Mouse (Mus musculus) myocyte (in vitro differentiated cells): ENCODE measurements around the gene Dtx3l. TPM values are rescaled to one million over a fixed set of nuclear protein-coding genes. Genes with fewer than 3 reads are reported as not detected.

ENCODE experiments used
- H3K27me3 ChIP-seq: one replicate; pipeline ENCODE4 v1.6.1; 2011; ENCODE audit not compliant: control insufficient read depth, insufficient read depth, insufficient read length
- H3K36me3 ChIP-seq: one replicate; pipeline ENCODE4 v1.6.1; 2011; ENCODE audit not compliant: control insufficient read depth, insufficient read depth
- H3K4me2 ChIP-seq: one replicate; pipeline ENCODE4 v1.6.1; 2011; ENCODE audit warnings: low read depth, control low read depth
- H3K4me3 ChIP-seq: one replicate; pipeline ENCODE4 v1.5.1; 2011; ENCODE audit warnings: mild to moderate bottlenecking, control low read depth, moderate library complexity
- H3K79me2 ChIP-seq: one replicate; pipeline ENCODE4 v1.6.1; 2011; ENCODE audit not compliant: control insufficient read depth, insufficient read depth
- H3ac ChIP-seq: one replicate; pipeline ENCODE4 v1.6.1; 2011; ENCODE audit not compliant: control insufficient read depth, insufficient read length
- CEBPB ChIP-seq: IDR thresholded peaks from 2 replicates; pipeline ENCODE4 v1.6.1; 2011; ENCODE audit warnings: mild to moderate bottlenecking, moderate library complexity; ENCODE audit not compliant: poor library complexity, insufficient read depth, severe bottlenecking
- E2F4 ChIP-seq: IDR thresholded peaks from one replicate; pipeline ENCODE4 v1.6.1; 2011; ENCODE audit warnings: mild to moderate bottlenecking, control low read depth, moderate library complexity; ENCODE audit not compliant: insufficient read depth
- MAX ChIP-seq: IDR thresholded peaks from one replicate; pipeline ENCODE4 v1.6.1; 2011; ENCODE audit warnings: low read depth, mild to moderate bottlenecking, control low read depth
- MYOD1 ChIP-seq, 3 experiments: IDR thresholded peaks; one replicate each; pipeline ENCODE4 v1.6.1; 2011; ENCODE audit warnings: control low read depth in 2 of 3, low read depth in 2 of 3, mild to moderate bottlenecking in 2 of 3, moderate library complexity in 1 of 3; ENCODE audit not compliant: insufficient read length in 2 of 3, control insufficient read depth in 1 of 3
- MYOG ChIP-seq, 3 experiments: IDR thresholded peaks; one replicate each; pipeline ENCODE4 v1.6.1; 2011; ENCODE audit warnings: control low read depth in 2 of 3, low read depth in 2 of 3, mild to moderate bottlenecking in 2 of 3; ENCODE audit not compliant: insufficient read length in 2 of 3, control insufficient read depth in 1 of 3, insufficient read depth in 1 of 3
- POLR2A ChIP-seq: IDR thresholded peaks from one replicate; pipeline ENCODE4 v1.6.1; 2011; ENCODE audit warnings: low read depth, mild to moderate bottlenecking, control low read depth, moderate library complexity; ENCODE audit not compliant: insufficient read length
- POLR2AphosphoS2 ChIP-seq: IDR thresholded peaks from one replicate; pipeline ENCODE4 v1.6.1; 2011; ENCODE audit warnings: low read depth, control low read depth; ENCODE audit not compliant: insufficient read length
- REST ChIP-seq: IDR thresholded peaks from one replicate; pipeline ENCODE4 v1.6.1; 2011; ENCODE audit warnings: mild to moderate bottlenecking, control low read depth, moderate library complexity; ENCODE audit not compliant: insufficient read depth, insufficient read length
- SRF ChIP-seq: IDR thresholded peaks from one replicate; pipeline ENCODE4 v1.6.1; 2011; ENCODE audit warnings: low read depth; ENCODE audit not compliant: control insufficient read depth, insufficient read length
- TCF12 ChIP-seq: IDR thresholded peaks from one replicate; pipeline ENCODE4 v1.6.1; 2011; ENCODE audit warnings: mild to moderate bottlenecking, control low read depth; ENCODE audit not compliant: poor library complexity, insufficient read depth, severe bottlenecking
- TCF3 ChIP-seq: IDR thresholded peaks from one replicate; pipeline ENCODE4 v1.6.1; 2011; ENCODE audit warnings: low read depth, control low read depth; ENCODE audit not compliant: insufficient read length
- USF1 ChIP-seq: IDR thresholded peaks from one replicate; pipeline ENCODE4 v1.6.1; 2011; ENCODE audit warnings: low read depth, mild to moderate bottlenecking, control low read depth, moderate library complexity
- polyA plus RNA-seq: library from polyadenylated mRNA; unstranded; fragments of >200 nt; fragmentation: generic; extraction: Trizol; gene quantifications from one replicate; pipeline ENCODE4 v1.2.1, GENCODE M21; 2012; ENCODE audit warnings: missing spikeins

Dtx3l gene
- polyA plus RNA-seq, 1 experiment = 0.83 TPM

DNA sequence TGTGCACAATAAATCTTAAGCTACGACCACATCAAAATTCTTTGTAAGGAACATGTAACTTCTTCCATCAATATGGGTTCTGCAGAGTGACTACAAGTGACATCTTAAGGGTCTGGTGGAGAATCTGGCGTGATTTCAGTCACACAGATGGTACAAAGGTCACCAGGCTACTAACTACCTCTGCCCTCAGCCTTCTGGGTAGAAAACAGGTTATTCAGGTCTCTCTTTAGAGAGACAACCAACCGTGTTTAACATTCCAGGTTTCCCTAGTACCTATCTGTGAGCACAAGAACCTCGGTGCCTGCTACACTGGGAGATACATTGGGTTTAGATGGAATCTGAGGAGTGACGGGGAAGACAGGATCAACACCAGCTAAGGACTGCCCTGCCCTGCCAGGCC, 24.6 kb downstream of the Dtx3l start:
- no peak overlapping the region for H3ac ChIP-seq
- no peak overlapping the region for H3K4me2 ChIP-seq
- H3K27me3 ChIP-seq = no peaks in the 10 kb centered on the region
- no peaks in the 10 kb centered on the region for H3K36me3 ChIP-seq
- H3K79me2 ChIP-seq = no peaks in the 10 kb centered on the region
- no peak overlapping the region for H3K4me3 ChIP-seq
- TF ChIP-seq MYOD1 (IDR thresholded peaks at IDR 0.05; ENCODE audit: control insufficient read depth in 1 of 3, insufficient read length in 2 of 3, low read depth in 2 of 3) = no peak
- TF ChIP-seq TCF12 = no peak
- no peak for TF ChIP-seq MYOG (IDR thresholded peaks at IDR 0.05; ENCODE audit: control insufficient read depth in 1 of 3, insufficient read depth in 1 of 3, insufficient read length in 2 of 3, low read depth in 2 of 3)
- TF ChIP-seq TCF3 = no peak
- TF ChIP-seq POLR2A = no peak
- TF ChIP-seq E2F4 = no peak
- TF ChIP-seq POLR2AphosphoS2 = no peak
- no peak for TF ChIP-seq CEBPB
- TF ChIP-seq MAX = no peak
- no peak for TF ChIP-seq USF1
- no peak for TF ChIP-seq REST
- TF ChIP-seq SRF = no peak

DNA sequence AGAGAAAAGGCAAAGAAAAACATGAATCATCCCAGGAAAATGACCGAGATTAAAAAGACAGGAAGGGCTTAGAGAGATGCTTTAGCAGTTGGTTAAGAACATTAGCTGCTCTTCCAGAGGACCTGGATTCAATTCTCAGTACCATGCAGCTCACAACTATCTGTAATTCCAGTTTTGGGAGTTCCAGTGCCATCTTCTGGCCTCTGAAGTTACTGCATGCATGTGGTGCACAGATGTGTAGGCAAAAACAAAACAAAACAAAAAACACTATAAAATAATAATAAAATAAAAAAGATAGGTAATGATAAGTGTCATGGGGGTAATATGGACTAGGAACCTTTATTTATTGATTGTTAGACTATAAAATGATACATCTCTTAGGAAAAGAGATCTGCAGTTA, 25.4 kb downstream of the Dtx3l start:
- no peak for TF ChIP-seq TCF3
- no peak for TF ChIP-seq MAX
- H3K4me2 ChIP-seq = no peak overlapping the region
- H3K4me3 ChIP-seq = no peak overlapping the region
- no peaks in the 10 kb centered on the region for H3K36me3 ChIP-seq
- no peaks in the 10 kb centered on the region for H3K27me3 ChIP-seq
- H3ac ChIP-seq = no peak overlapping the region
- no peaks in the 10 kb centered on the region for H3K79me2 ChIP-seq

DNA sequence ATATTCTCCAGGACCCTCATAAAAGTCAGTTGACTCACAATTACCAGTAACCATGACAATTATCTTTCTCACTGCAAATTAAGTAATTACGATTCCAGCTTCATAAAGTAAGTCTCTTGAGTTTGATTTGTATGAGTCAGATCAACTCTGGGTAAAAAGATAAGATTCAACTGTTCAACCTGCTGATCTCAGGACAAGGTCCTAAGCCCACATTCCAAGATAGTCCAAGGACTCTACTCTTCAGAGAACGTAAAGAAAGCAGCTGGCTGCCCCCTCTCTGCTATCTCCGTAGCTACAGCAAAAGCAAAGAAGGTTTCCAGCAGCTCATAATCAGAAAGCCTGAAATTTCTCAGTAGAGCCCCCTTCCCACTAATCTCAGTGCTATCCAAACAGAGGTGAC, 27.5 kb downstream of the Dtx3l start:
- Histone ChIP-seq H3K27me3 (no peaks in the 10 kb centered on the region), H3K4me3 (no peak overlapping the region), H3K79me2 (no peaks in the 10 kb centered on the region), H3ac (no peak overlapping the region), H3K36me3 (no peaks in the 10 kb centered on the region), H3K4me2 (no peak overlapping the region)
- TF ChIP-seq REST = no peak
- TF ChIP-seq MYOG (IDR thresholded peaks at IDR 0.05; ENCODE audit: control insufficient read depth in 1 of 3, insufficient read depth in 1 of 3, insufficient read length in 2 of 3, low read depth in 2 of 3) = no peak
- no peak for TF ChIP-seq MYOD1 (IDR thresholded peaks at IDR 0.05; ENCODE audit: control insufficient read depth in 1 of 3, insufficient read length in 2 of 3, low read depth in 2 of 3)
- TF ChIP-seq POLR2AphosphoS2 = no peak
- no peak for TF ChIP-seq E2F4
- TF ChIP-seq MAX = no peak
- no peak for TF ChIP-seq POLR2A
- no peak for TF ChIP-seq CEBPB
- no peak for TF ChIP-seq SRF

DNA sequence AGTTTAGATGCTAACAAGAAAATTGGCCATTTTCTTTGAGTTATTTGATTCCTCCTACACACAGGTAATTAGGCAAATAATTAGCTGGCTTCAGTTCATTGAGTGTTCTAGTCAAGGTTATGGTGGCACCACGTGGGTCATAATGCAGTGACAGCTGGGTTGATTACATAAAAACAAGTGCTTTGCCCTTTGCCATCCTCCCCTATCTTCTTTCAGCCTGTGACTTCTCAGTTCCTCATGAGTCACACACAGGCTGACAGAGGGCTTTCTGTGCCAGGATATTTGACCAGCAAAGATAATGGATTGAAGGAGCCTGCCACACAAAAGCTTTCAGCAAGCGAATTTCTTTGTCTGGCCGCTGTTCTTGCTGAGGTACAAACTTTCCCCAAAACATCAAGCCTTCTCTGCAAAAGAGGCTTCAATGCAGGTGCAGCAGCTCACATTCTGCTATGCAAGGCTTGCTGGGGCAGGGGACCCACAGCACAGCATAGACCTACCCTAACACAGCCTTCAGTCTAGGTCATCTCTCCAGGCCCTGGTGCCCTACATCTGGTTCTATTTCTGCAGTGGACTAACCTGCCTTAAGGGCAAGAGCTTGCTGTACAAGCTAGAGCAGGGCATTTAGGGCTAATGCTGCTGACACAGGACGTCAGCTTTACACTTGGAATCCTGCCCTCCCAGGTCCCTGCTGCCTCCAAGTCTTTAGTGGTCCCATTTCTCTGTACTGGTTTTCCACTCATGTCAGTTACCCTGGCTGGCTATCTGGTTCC, 31.3 kb downstream of the Dtx3l start:
- Histone ChIP-seq H3K36me3 (no peaks in the 10 kb centered on the region), H3K4me2 (peak overlapping the region; percentile 4), H3K4me3 (no peak overlapping the region), H3K27me3 (no peaks in the 10 kb centered on the region), H3ac (no peak overlapping the region), H3K79me2 (no peaks in the 10 kb centered on the region)
- no peak for TF ChIP-seq POLR2A
- TF ChIP-seq MYOD1 (IDR thresholded peaks at IDR 0.05; ENCODE audit: control insufficient read depth in 1 of 3, insufficient read length in 2 of 3, low read depth in 2 of 3) = peak in 2 of 3 experiments; percentile 69 to 90
- TF ChIP-seq SRF = no peak
- TF ChIP-seq MYOG (IDR thresholded peaks at IDR 0.05; ENCODE audit: control insufficient read depth in 1 of 3, insufficient read depth in 1 of 3, insufficient read length in 2 of 3, low read depth in 2 of 3) = peak in 2 of 3 experiments; percentile 54 to 95
- peak; percentile 79 for TF ChIP-seq USF1
- TF ChIP-seq TCF12 = peak; percentile 26
- no peak for TF ChIP-seq CEBPB
- no peak for TF ChIP-seq MAX

DNA sequence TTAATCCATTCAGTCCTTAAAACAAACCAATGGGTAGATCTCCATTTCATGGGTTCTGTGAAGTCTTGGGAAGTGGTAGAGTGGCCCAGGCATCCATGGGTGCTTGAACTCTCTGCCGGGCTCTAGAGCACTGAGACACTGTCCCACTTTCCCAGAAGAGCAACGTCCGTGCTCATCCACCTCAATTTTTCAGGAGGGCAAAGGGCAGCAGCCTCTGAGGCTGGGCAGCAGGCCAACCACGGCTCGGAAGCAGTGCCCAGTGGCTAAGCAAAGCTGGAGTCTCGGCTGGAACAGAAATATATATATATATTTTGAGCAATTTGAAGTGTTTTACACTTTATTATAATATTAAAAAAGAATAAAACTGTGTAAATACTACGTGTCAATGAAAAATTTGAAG, 32.1 kb downstream of the Dtx3l start:
- Histone ChIP-seq H3K4me3 (no peak overlapping the region), H3K36me3 (no peaks in the 10 kb centered on the region), H3ac (no peak overlapping the region), H3K79me2 (no peaks in the 10 kb centered on the region), H3K27me3 (no peaks in the 10 kb centered on the region), H3K4me2 (no peak overlapping the region)
- TF ChIP-seq MAX = no peak
- no peak for TF ChIP-seq TCF12
- no peak for TF ChIP-seq REST
